14 mouse cellular contexts compared by ENCODE assay signal in the genomic region with DNA sequence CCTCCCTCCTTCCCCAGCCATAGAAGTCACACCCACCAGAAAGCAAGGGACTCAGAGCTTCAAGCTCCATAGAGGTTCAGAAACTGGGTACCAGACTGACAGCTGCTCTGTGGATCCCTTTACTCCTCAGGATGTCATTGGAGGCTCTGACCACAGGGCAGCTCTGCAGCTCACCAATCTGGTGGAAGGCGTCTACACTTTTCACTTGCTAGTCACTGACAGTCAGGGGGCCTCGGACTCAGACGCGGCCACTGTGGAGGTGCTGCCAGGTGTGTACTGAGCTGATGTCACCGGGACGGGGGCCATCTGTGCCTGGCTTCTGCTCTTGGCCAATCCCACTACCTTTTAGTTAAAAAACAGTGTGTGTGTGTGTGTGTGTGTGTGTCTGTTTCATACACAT. TPM values are rescaled to one million over a fixed set of nuclear protein-coding genes. Genes with fewer than 3 reads are reported as not detected.
DNase-seq lines count a peak whose midpoint lies in the region; ATAC-seq lines count a peak whose summit lies in the region.
"Had no signal": no experiment of that assay in that cellular context is flagged by ENCODE, and none has a peak within 500 bp of the region (broad histone marks: within the 10 kb centered on the region; RNA-seq: fewer than 3 reads in every experiment).

No protein-coding gene starts in this region.

- H3K4me2 ChIP-seq in heart, embryonic 12.5 days: no peak overlapping the region
- H3K4me2 ChIP-seq: hindbrain, embryonic 13.5 days; neural tube, embryonic 12.5 days had no signal

- no peaks in the 10 kb centered on the region for H3K36me3 ChIP-seq in heart, embryonic 12.5 days
- H3K36me3 ChIP-seq: heart, embryonic 10.5 days; neural tube, embryonic 12.5 days had no signal

- H3K9me3 ChIP-seq in heart, embryonic 12.5 days (replicated peaks): peaks cover 5% of the 10 kb centered on the region; the same call in 1 of the 2 replicates
- H3K9me3 ChIP-seq: hindbrain, embryonic 13.5 days had no signal

- no peak overlapping the region for H3K9ac ChIP-seq in heart, embryonic 12.5 days
- H3K9ac ChIP-seq: hindbrain, embryonic 13.5 days; neural tube, embryonic 12.5 days had no signal

- intact Hi-C loops in heart, postnatal 14 days (cut with DNase I): loop anchor here (2.0 kb wide), 1 partner anchor 36 kb away; no protein-coding TSS in a partner anchor

- H3K27me3 ChIP-seq in heart, embryonic 12.5 days (replicated peaks): no peaks in the 10 kb centered on the region
- H3K27me3 ChIP-seq: CH12.LX; hindbrain, embryonic 13.5 days; neural tube, embryonic 12.5 days had no signal

- H3K4me1 ChIP-seq in heart, embryonic 12.5 days (replicated peaks): no peaks in the 10 kb centered on the region
- H3K4me1 ChIP-seq: heart, embryonic 10.5 days; hindbrain, embryonic 13.5 days; neural tube, embryonic 12.5 days had no signal

- H3K4me3 ChIP-seq in heart, embryonic 12.5 days: no peak overlapping the region
- H3K4me3 ChIP-seq: heart, embryonic 10.5 days; hindbrain, embryonic 13.5 days; neural tube, embryonic 12.5 days had no signal

- no peak overlapping the region for H3K27ac ChIP-seq in heart, embryonic 12.5 days (ENCODE audit: poor library complexity, severe bottlenecking)
- H3K27ac ChIP-seq: heart, embryonic 10.5 days; hindbrain, embryonic 13.5 days; neural tube, embryonic 12.5 days had no signal

- 86% methylated on average over 6 of the region's 6 CpGs for WGBS in heart, embryonic 12.5 days

- DNase-seq in heart, postnatal 14 days: peak; percentile 11 to 33
- peak; percentile 23 for DNase-seq in ovary, postnatal 36 days (ENCODE audit: low spot score)
- no peak for DNase-seq in ovary, postnatal 10 days (ENCODE audit: low spot score)
- peak; percentile 57 to 70 for DNase-seq in kidney, postnatal 25 days
- peak; percentile 15 to 27 for DNase-seq in thymus, postnatal 36 days
- DNase-seq in urinary bladder, postnatal 14 days (ENCODE audit: low spot score): no peak
- DNase-seq: cerebellum, adult 11-12 months had no signal

- ATAC-seq in heart, embryonic 12.5 days (ENCODE audit: insufficient number of reproducible peaks, low FRiP score): no peak
- ATAC-seq: intestine, postnatal 0 days; midbrain, embryonic 16.5 days had no signal

RNA-seq across cellular contexts. Expression of gene D130043K22Rik, which starts 37.5 kb away (rescaled TPM):
- not detected for total RNA-seq in heart, postnatal 14 days (2021)
- 0.28 TPM in 1 of 2 replicates, not detected in the other for polyA plus RNA-seq in heart, embryonic 12.5 days (2016; fragmentation: Nextera tagmentation; extraction: Ambion mirVana)

RNA-seq across cellular contexts. Expression of gene Tdp2, which starts 50.9 kb away (rescaled TPM):
- total RNA-seq in heart, postnatal 14 days (2021): 10 to 100 TPM; 15.2 TPM
- polyA plus RNA-seq in heart, embryonic 12.5 days (2016; fragmentation: Nextera tagmentation; extraction: Ambion mirVana): 38.5 and 38.9 TPM in 2 replicates

RNA-seq across cellular contexts. Expression of gene Acot13, which starts 51.1 kb away (rescaled TPM):
- 100 to 1,000 TPM; 322 to 329 TPM for total RNA-seq in heart, postnatal 14 days (2021)
- polyA plus RNA-seq in heart, embryonic 12.5 days (2016; fragmentation: Nextera tagmentation; extraction: Ambion mirVana): 187 and 195 TPM in 2 replicates

RNA-seq across cellular contexts. Expression of gene Aldh5a1, which starts 55.0 kb away (rescaled TPM):
- total RNA-seq in heart, postnatal 14 days (2021): 10 to 100 TPM; 18.2 to 20.5 TPM
- 13.3 and 13.8 TPM in 2 replicates for polyA plus RNA-seq in heart, embryonic 12.5 days (2016; fragmentation: Nextera tagmentation; extraction: Ambion mirVana)

Comparison
In these comparisons a context has a peak if more than half of its experiments do, and no peak if none do; other contexts are left out.
1. DNase-seq: peak in heart, postnatal 14 days (2 of 2), ovary, postnatal 36 days (single experiment), kidney, postnatal 25 days (2 of 2) and thymus, postnatal 36 days (2 of 2); none in ovary, postnatal 10 days (single experiment) and urinary bladder, postnatal 14 days (single experiment).